Mouse (Mus musculus) cerebellum, postnatal 10 days (tissue): Measurements from ENCODE around the gene C5ar1.
A peak's percentile ranks its signal among the peaks of the same experiment; 100 is the strongest.

Source experiments
- DNase-seq, 2 experiments: peaks; one replicate each; pipeline ENCODE4 v3.0.0; 2021; ENCODE audit warnings: mixed read lengths in 2 of 2

Gene C5ar1

GRCm38 (mm10) chr7:16221582-16222272, 37.6 kb downstream of the C5ar1 start, which contains the start of gene Dhx34:
Gene Dhx34, minus strand, starts transcription at chr7:16222037.
- DNase-seq, result peak; percentile 98

GRCm38 (mm10) chr7:16213986-16214385, 45.4 kb downstream of the C5ar1 start:
- DNase-seq, result no peak

GRCm38 (mm10) chr7:16213196-16213595, 46.1 kb downstream of the C5ar1 start:
- DNase-seq, result no peak

- DNase-seq, result peak; percentile 28 to 34
Observed at GRCm38 (mm10) chr7:16210862-16211365, 48.4 kb downstream of the C5ar1 start.

GRCm38 (mm10) chr7:16208781-16209665, 50.3 kb downstream of the C5ar1 start:
- DNase-seq, result no peak

GRCm38 (mm10) chr7:16207496-16207895, 51.8 kb downstream of the C5ar1 start:
- DNase-seq, result no peak

GRCm38 (mm10) chr7:16207076-16207475, 52.3 kb downstream of the C5ar1 start:
- DNase-seq, result peak; percentile 23 to 32

- no peak for DNase-seq
Observed at GRCm38 (mm10) chr7:16204791-16205190, 54.5 kb downstream of the C5ar1 start.

GRCm38 (mm10) chr7:16203505-16203903, 55.8 kb downstream of the C5ar1 start:
- no peak for DNase-seq

GRCm38 (mm10) chr7:16202756-16203504, 56.4 kb downstream of the C5ar1 start:
- no peak for DNase-seq

- no peak for DNase-seq
Observed at GRCm38 (mm10) chr7:16201136-16201535, 58.2 kb downstream of the C5ar1 start.

GRCm38 (mm10) chr7:16198540-16198939, 60.8 kb downstream of the C5ar1 start:
- DNase-seq, result no peak

GRCm38 (mm10) chr7:16197166-16197565, 62.2 kb downstream of the C5ar1 start:
- DNase-seq, result no peak
